Comparison of ENCODE assay signal across 8 mouse cellular contexts in genomic region chr11:100960540-100960939, GRCm38 (mm10). TPM values are rescaled to one million over a fixed set of nuclear protein-coding genes. Genes with fewer than 3 reads are reported as not detected.
A peak's percentile ranks its signal among the peaks of the same experiment; 100 is the strongest.
DNase-seq lines count a peak whose midpoint lies in the region.

No protein-coding gene starts in this region.

- H3K4me3 ChIP-seq in forebrain, embryonic 10.5 days: peak overlapping the region; percentile 25
- H3K4me3 ChIP-seq in limb, embryonic 10.5 days: peak overlapping the region; percentile 5; the same call in 1 of the 2 replicates
- H3K4me3 ChIP-seq in midbrain, embryonic 10.5 days: peak overlapping the region; percentile 25; the same call in 1 of the 2 replicates

- H3K27me3 ChIP-seq in forebrain, embryonic 10.5 days (ENCODE audit: poor library complexity, severe bottlenecking): peaks cover 75% of the 10 kb centered on the region
- H3K27me3 ChIP-seq in limb, embryonic 10.5 days (ENCODE audit: low read depth, poor library complexity, severe bottlenecking): peaks cover 88% of the 10 kb centered on the region
- H3K27me3 ChIP-seq in midbrain, embryonic 10.5 days (ENCODE audit: low read depth, poor library complexity, severe bottlenecking): peaks cover 78% of the 10 kb centered on the region

- intact Hi-C loops in heart, postnatal 14 days (cut with DNase I): no loop called here

- DNase-seq in layer of hippocampus, adult 9-11 months: peak; percentile 28
- DNase-seq in layer of hippocampus, adult 9-10 months (ENCODE audit: low spot score): no peak
- DNase-seq in adrenal gland, postnatal 36 days: peak; percentile 74 to 79
- DNase-seq in forebrain, embryonic 10.5 days (ENCODE audit: extremely low spot score, low spot score): no peak
- DNase-seq in heart, postnatal 14 days: peak; percentile 76 to 83
- no peak for DNase-seq in limb, embryonic 10.5 days (ENCODE audit: low spot score)
- no peak for DNase-seq in midbrain, embryonic 10.5 days (ENCODE audit: low spot score)
- DNase-seq in T-cell, adult 2 months (ENCODE audit: low spot score): no peak

- H3K27ac ChIP-seq in forebrain, embryonic 10.5 days: no peak overlapping the region
- no peak overlapping the region for H3K27ac ChIP-seq in limb, embryonic 10.5 days
- H3K27ac ChIP-seq in midbrain, embryonic 10.5 days (replicated peaks): no peak overlapping the region

- H3K4me1 ChIP-seq in forebrain, embryonic 10.5 days: peaks cover 18% of the 10 kb centered on the region
- H3K4me1 ChIP-seq in limb, embryonic 10.5 days: peaks cover 22% of the 10 kb centered on the region
- H3K4me1 ChIP-seq in midbrain, embryonic 10.5 days: peaks cover 14% of the 10 kb centered on the region

- no peaks in the 10 kb centered on the region for H3K9me3 ChIP-seq in forebrain, embryonic 10.5 days
- no peaks in the 10 kb centered on the region for H3K9me3 ChIP-seq in limb, embryonic 10.5 days (replicated peaks)
- no peaks in the 10 kb centered on the region for H3K9me3 ChIP-seq in midbrain, embryonic 10.5 days (replicated peaks)

- H3K36me3 ChIP-seq in forebrain, embryonic 10.5 days (replicated peaks): no peaks in the 10 kb centered on the region
- H3K36me3 ChIP-seq in limb, embryonic 10.5 days: no peaks in the 10 kb centered on the region
- H3K36me3 ChIP-seq in midbrain, embryonic 10.5 days: no peaks in the 10 kb centered on the region

- 15% methylated on average over 6 of the region's 6 CpGs for WGBS in forebrain, embryonic 10.5 days
- WGBS in limb, embryonic 10.5 days: 20% methylated on average over 6 of the region's 6 CpGs
- WGBS in midbrain, embryonic 10.5 days: 7% methylated on average over 6 of the region's 6 CpGs

RNA-seq across cellular contexts. Expression of gene Cavin1, which starts 10.1 kb away (rescaled TPM):
- total RNA-seq in adrenal gland, postnatal 36 days (2021): 100 to 1,000 TPM; 307 to 340 TPM
- polyA plus RNA-seq in forebrain, embryonic 10.5 days (2016; fragmentation: Nextera tagmentation; extraction: Ambion mirVana): 16.1 and 16.6 TPM in 2 replicates
- 100 to 1,000 TPM; 336 to 338 TPM for total RNA-seq in heart, postnatal 14 days (2021)
- 21.9 and 24.6 TPM in 2 replicates for polyA plus RNA-seq in limb, embryonic 10.5 days (2016; fragmentation: Nextera tagmentation; extraction: Ambion mirVana)
- polyA plus RNA-seq in midbrain, embryonic 10.5 days (2016; fragmentation: Nextera tagmentation; extraction: Ambion mirVana): 16.7 and 21.8 TPM in 2 replicates

RNA-seq across cellular contexts. Expression of gene Stat3, which starts 21.2 kb away (rescaled TPM):
- 100 to 1,000 TPM in 1 of 2 experiments, 10 to 100 TPM in 1; 74.2 to 109 TPM for total RNA-seq in adrenal gland, postnatal 36 days (2021)
- polyA plus RNA-seq in forebrain, embryonic 10.5 days (2016; fragmentation: Nextera tagmentation; extraction: Ambion mirVana): 15.0 and 15.6 TPM in 2 replicates
- total RNA-seq in heart, postnatal 14 days (2021): 100 to 1,000 TPM; 103 to 107 TPM
- 20.7 and 30.2 TPM in 2 replicates for polyA plus RNA-seq in limb, embryonic 10.5 days (2016; fragmentation: Nextera tagmentation; extraction: Ambion mirVana)
- polyA plus RNA-seq in midbrain, embryonic 10.5 days (2016; fragmentation: Nextera tagmentation; extraction: Ambion mirVana): 16.9 and 20.4 TPM in 2 replicates

RNA-seq across cellular contexts. Expression of gene Atp6v0a1, which starts 48.7 kb away (rescaled TPM):
- 100 to 1,000 TPM; 122 to 148 TPM for total RNA-seq in adrenal gland, postnatal 36 days (2021)
- 34.5 and 36.9 TPM in 2 replicates for polyA plus RNA-seq in forebrain, embryonic 10.5 days (2016; fragmentation: Nextera tagmentation; extraction: Ambion mirVana)
- 10 to 100 TPM; 89.3 to 90.2 TPM for total RNA-seq in heart, postnatal 14 days (2021)
- polyA plus RNA-seq in limb, embryonic 10.5 days (2016; fragmentation: Nextera tagmentation; extraction: Ambion mirVana): 28.1 and 30.2 TPM in 2 replicates
- 33.9 and 43.9 TPM in 2 replicates for polyA plus RNA-seq in midbrain, embryonic 10.5 days (2016; fragmentation: Nextera tagmentation; extraction: Ambion mirVana)

Comparison
In these comparisons a context has a peak if more than half of its experiments do, and no peak if none do; other contexts are left out.
1. DNase-seq: peak in layer of hippocampus, adult 9-11 months (single experiment), adrenal gland, postnatal 36 days (2 of 2) and heart, postnatal 14 days (2 of 2); none in layer of hippocampus, adult 9-10 months (single experiment), forebrain, embryonic 10.5 days (single experiment), limb, embryonic 10.5 days (single experiment), midbrain, embryonic 10.5 days (single experiment) and T-cell, adult 2 months (single experiment).
2. Peak in every context shown above with its lines, with median percentiles within 50 percentile points of each other: H3K4me3 ChIP-seq.